Mouse (Mus musculus) stomach, embryonic 15.5 days (tissue): ENCODE measurements around the gene Fgf13. TPM values are rescaled to one million over a fixed set of nuclear protein-coding genes. Genes with fewer than 3 reads are reported as not detected.

Experiments
- ATAC-seq: fragments of 200-750 bp; cut with Nextera tagmentation; 2 replicates; pipeline ENCODE4 v1.8.0; 2017; ENCODE audit warnings: low read depth, moderate number of reproducible peaks, moderate TSS enrichment; ENCODE audit not compliant: insufficient read depth, low FRiP score
- H3K27ac ChIP-seq: fragments of 300-500 bp; sonication (generic); 2 replicates; pipeline ENCODE4 v1.5.1; 2015; ENCODE audit warnings: mild to moderate bottlenecking, inconsistent platforms
- H3K27me3 ChIP-seq: fragments of 300-500 bp; sonication (generic); replicated peaks from 2 replicates; pipeline ENCODE4 v1.6.1; 2015; ENCODE audit warnings: inconsistent platforms
- H3K36me3 ChIP-seq: fragments of 300-500 bp; sonication (generic); 2 replicates; pipeline ENCODE4 v1.6.1; 2015; ENCODE audit warnings: inconsistent platforms
- H3K4me1 ChIP-seq: fragments of 300-500 bp; sonication (generic); 2 replicates; pipeline ENCODE4 v1.6.1; 2015; ENCODE audit warnings: inconsistent platforms
- H3K4me2 ChIP-seq: fragments of 300-500 bp; sonication (generic); 2 replicates; pipeline ENCODE4 v1.6.1; 2015; ENCODE audit warnings: mild to moderate bottlenecking, inconsistent platforms
- H3K4me3 ChIP-seq: fragments of 300-500 bp; sonication (generic); replicated peaks from 2 replicates; pipeline ENCODE4 v1.5.1; 2015; ENCODE audit warnings: inconsistent platforms
- H3K9ac ChIP-seq: fragments of 300-500 bp; sonication (generic); 2 replicates; pipeline ENCODE4 v1.6.1; 2015; ENCODE audit warnings: inconsistent platforms
- H3K9me3 ChIP-seq: fragments of 300-500 bp; sonication (generic); 2 replicates; pipeline ENCODE4 v1.6.1; 2016; ENCODE audit warnings: inconsistent platforms
- WGBS: fragments of 180-500 bp; shearing (Covaris S2); methylation state at CpG from one replicate; pipeline ENCODE4 v1.1.7; 2015; 5-methylcytosine and 5-hydroxymethylcytosine counted together
- microRNA counts: library from miRNA; unstranded; fragments of <30 nt; microRNA quantifications from one replicate; lab custom pipeline; 2016
- microRNA-seq: library from miRNA; unstranded; fragments of <30 nt; microRNA quantifications from one replicate; pipeline ENCODE4, GENCODE M21; 2016
- polyA plus RNA-seq: library from polyadenylated mRNA; unstranded; fragments of >200 nt; fragmentation: Nextera tagmentation; extraction: Ambion mirVana; gene quantifications from 2 replicates; pipeline ENCODE4 v1.2.1, GENCODE M21; 2015

Fgf13 gene
- polyA plus RNA-seq, 1 experiment from 2014 or later: 28.4 TPM

GRCm38 (mm10) chrX:59072083-59072482 is 495.8 kb downstream of the Fgf13 start:
- Histone ChIP-seq H3K4me3 (no peak overlapping the region), H3K9me3 (no peaks in the 10 kb centered on the region), H3K27me3 (no peaks in the 10 kb centered on the region), H3K4me1 (no peaks in the 10 kb centered on the region), H3K9ac (no peak overlapping the region), H3K27ac (no peak overlapping the region), H3K36me3 (no peaks in the 10 kb centered on the region), H3K4me2 (no peak overlapping the region)
- ATAC-seq: no peak
- WGBS: 77% methylated on average over 3 of the region's 3 CpGs

GRCm38 (mm10) chrX:59063157-59063556 is 504.7 kb downstream of the Fgf13 start:
- Histone ChIP-seq H3K4me2 (no peak overlapping the region), H3K4me1 (no peaks in the 10 kb centered on the region), H3K27ac (no peak overlapping the region), H3K27me3 (no peaks in the 10 kb centered on the region), H3K9ac (no peak overlapping the region), H3K4me3 (no peak overlapping the region), H3K9me3 (no peaks in the 10 kb centered on the region), H3K36me3 (no peaks in the 10 kb centered on the region)
- no peak for ATAC-seq
- 66% methylated on average over 4 of the region's 4 CpGs for WGBS

GRCm38 (mm10) chrX:59034969-59035368 is 532.9 kb downstream of the Fgf13 start:
- Histone ChIP-seq H3K36me3 (no peaks in the 10 kb centered on the region), H3K4me1 (no peaks in the 10 kb centered on the region), H3K9me3 (no peaks in the 10 kb centered on the region), H3K9ac (no peak overlapping the region), H3K4me2 (no peak overlapping the region), H3K4me3 (no peak overlapping the region), H3K27ac (no peak overlapping the region), H3K27me3 (no peaks in the 10 kb centered on the region)
- ATAC-seq: no peak
- 63% methylated on average over 1 of the region's 1 CpGs for WGBS

MicroRNA genes within 50 kb of the gene (microRNA counts, 519-probe panel; counts per million panel counts)
- not detected for microRNA mmu-miR-504 (lab: Ali Mortazavi, UCI)

Small RNA genes lying within 50 kb of the gene (microRNA-seq; reads per million reads assigned to microRNA genes)
- 5.4 reads per million, percentile 19 among the genes with 10 or more reads in this experiment for gene Mir504
